Mouse (Mus musculus) cortical plate, adult 2 months (tissue): ENCODE results near the gene Ak2.

ENCODE experiments used
- CTCF ChIP-seq: fragments of 200-500 bp; IDR thresholded peaks from 2 replicates; pipeline ENCODE4 v1.5.1; 2011; ENCODE audit warnings: mild to moderate bottlenecking, control low read depth, low read length; ENCODE audit not compliant: insufficient read depth; ENCODE audit errors: extremely low read depth
- POLR2A ChIP-seq: fragments of 200-500 bp; IDR thresholded peaks from 2 replicates; pipeline ENCODE4 v1.6.1; 2011; ENCODE audit warnings: mild to moderate bottlenecking, low read length, control low read depth; ENCODE audit not compliant: insufficient read depth; ENCODE audit errors: extremely low read depth

DNA sequence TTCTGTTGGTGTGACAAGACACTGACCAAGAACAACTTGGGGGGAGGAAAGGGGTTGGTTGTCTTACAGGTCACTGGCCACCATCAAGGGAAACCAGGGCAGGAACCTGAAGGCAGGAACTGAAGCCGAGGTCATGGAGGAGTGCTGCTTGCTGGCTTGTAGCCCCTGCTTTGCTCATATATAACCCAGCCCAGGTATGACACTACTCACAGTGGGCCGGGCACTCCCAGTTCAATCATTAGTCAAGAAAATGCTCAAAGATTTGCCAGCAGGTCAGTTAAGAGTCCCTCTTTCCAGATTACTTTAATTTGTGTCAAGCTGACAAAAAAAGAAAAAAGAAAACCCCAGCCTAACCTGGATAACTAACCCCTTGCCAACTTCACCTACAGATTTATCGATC lies 33.9 kb downstream of the Ak2 start:
- no peak for TF ChIP-seq POLR2A
- TF ChIP-seq CTCF, result no peak
